Mouse (Mus musculus) kidney, postnatal 10 days (tissue): ENCODE results near the gene Prkg1.

Experiments
- DNase-seq: peaks from one replicate; pipeline ENCODE4 v3.0.0; 2021; ENCODE audit warnings: mixed read lengths

Prkg1 gene

GRCm38 (mm10) chr19:30827820-30828219, 937.0 kb downstream of the Prkg1 start:
- no peak for DNase-seq

GRCm38 (mm10) chr19:30826106-30826505, 938.7 kb downstream of the Prkg1 start:
- peak; percentile 24 for DNase-seq

DNA sequence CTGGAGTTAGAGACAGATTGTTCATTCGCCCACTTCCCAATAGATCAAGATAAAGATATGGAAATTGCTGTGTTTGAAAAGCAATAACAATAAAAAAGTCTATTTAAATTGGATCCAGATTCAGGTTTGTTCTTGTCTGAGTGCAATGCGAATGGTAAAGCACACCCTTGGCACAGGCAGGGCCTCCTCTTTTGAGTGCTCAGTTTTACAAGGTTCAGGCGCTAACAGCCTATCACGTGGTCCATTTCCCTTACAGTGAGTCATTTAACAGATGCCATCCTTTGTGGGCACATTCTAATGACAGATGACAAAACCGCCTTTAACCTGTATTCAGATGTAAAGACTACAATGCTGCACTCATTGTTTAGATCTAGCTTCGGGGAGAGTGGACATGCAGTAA, 949.2 kb downstream of the Prkg1 start:
- no peak for DNase-seq

DNA sequence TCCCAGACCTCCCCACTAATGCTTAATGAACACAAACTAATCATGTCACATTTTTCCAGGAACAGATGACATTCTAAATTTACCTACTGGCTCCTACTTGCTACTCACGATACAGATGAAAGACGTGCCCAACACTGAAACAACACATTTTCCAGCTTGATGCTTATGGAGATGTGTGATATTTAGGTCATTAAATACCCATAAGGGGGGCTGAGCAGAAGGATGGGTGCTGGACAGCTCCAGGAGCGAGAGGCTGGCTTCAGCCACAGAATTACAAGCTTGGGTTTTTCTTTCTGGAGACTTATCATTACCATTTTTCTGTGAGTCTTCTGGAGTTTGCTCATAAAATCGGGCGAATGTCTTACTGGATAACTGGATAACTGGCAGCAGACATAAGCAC, 958.6 kb downstream of the Prkg1 start:
- no peak for DNase-seq

- no peak for DNase-seq
Observed at GRCm38 (mm10) chr19:30780803-30781202, 984.0 kb downstream of the Prkg1 start.

- DNase-seq: no peak
Observed at GRCm38 (mm10) chr19:30768316-30768715, 996.5 kb downstream of the Prkg1 start.

GRCm38 (mm10) chr19:30744426-30744825, 1020.4 kb downstream of the Prkg1 start:
- no peak for DNase-seq

- no peak for DNase-seq
Observed at GRCm38 (mm10) chr19:30699130-30699529, 1065.7 kb downstream of the Prkg1 start.

GRCm38 (mm10) chr19:30691258-30691657, 1073.6 kb downstream of the Prkg1 start:
- DNase-seq: no peak

GRCm38 (mm10) chr19:30690691-30691090, 1074.1 kb downstream of the Prkg1 start:
- no peak for DNase-seq

GRCm38 (mm10) chr19:30687942-30688341, 1076.9 kb downstream of the Prkg1 start:
- no peak for DNase-seq

- DNase-seq: no peak
Observed at GRCm38 (mm10) chr19:30676308-30676707, 1088.5 kb downstream of the Prkg1 start.

- peak; percentile 79 for DNase-seq
Observed at GRCm38 (mm10) chr19:30664269-30664668, 1100.6 kb downstream of the Prkg1 start.

DNA sequence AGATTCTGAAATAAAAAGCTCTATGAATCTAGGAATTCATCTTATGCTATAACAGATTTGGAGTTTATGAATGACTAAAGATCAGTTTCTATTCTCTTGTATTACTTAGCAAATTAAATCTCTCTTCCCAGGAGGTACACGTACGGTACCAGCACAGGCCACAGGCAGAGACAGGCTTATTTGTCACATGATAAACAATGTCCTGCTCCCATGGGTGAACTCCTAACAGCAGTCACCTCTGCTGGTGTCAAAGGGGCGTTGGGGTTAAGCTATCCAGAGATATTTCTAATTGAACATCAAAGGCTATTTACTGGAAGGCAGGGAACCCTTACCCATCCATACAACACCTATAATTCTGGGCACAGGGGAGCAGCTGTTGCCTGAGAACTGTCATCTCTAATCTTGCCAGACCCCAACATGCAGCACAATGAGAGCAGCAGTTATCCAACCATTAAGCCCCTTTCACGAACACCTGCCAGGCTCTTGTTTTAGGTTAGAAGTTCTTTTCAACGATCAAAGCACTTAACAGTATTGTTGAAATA, 1122.1 kb downstream of the Prkg1 start:
- no peak for DNase-seq

- no peak for DNase-seq
Observed at GRCm38 (mm10) chr19:30637471-30637870, 1127.4 kb downstream of the Prkg1 start.

- no peak for DNase-seq
Observed at GRCm38 (mm10) chr19:30631051-30631450, 1133.8 kb downstream of the Prkg1 start.

GRCm38 (mm10) chr19:30626036-30626435, 1138.8 kb downstream of the Prkg1 start:
- DNase-seq: peak; percentile 39

DNA sequence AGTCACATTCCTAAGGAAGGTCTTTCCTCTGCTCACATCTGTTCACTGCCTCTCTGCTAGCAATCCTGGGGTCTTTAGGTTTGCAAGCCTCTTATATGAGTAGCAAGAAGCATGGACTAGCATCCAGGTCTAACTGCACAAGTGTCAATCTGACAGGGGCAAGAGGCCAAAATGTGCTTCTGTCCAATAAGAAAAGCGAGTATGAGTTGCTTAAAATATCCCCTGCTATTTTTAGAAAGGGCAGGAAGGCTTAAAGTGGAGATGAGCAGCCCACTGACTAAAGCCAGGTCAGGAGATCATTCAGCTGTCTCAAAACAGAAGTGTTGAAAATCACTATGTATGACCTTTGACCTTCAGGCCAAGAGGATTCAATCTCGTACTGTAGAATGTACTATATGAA, 1139.4 kb downstream of the Prkg1 start:
- DNase-seq: no peak

- no peak for DNase-seq
Observed at GRCm38 (mm10) chr19:30623620-30624019, 1141.2 kb downstream of the Prkg1 start.

DNA sequence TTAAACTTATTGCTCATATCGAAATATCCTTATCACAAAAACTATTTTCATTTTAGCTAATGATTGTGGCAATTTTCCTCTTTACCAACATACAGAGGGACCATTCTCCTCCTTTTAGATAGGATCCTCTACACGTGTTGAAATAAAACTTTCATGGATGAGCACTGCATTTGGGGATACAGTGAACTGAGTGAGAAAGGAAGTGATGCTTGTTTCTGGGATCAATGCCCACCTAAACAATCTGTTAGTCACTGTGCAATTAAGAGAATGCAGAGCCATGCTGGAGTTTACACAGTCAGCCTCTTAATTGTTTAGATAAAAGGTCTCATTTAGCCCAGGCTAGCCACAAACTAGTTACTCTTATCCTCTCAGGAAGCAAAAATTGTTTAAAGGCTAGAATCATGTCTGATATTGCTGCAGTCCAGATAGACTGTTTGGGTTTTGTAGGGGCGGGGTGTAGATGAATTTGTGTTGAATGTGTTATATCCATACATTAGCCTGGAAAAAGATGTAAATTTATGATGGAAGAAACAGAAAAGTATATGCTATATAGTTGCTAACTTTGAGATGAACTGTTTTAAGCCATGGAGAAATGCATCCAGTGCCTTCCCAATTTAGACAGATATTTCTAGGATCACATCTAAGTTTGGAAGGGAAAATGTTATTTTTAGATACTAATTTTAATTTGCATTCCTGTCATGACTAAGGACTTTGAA, 1151.5 kb downstream of the Prkg1 start:
- no peak for DNase-seq

GRCm38 (mm10) chr19:30586366-30586765, 1178.5 kb downstream of the Prkg1 start:
- no peak for DNase-seq

GRCm38 (mm10) chr19:30564516-30564915, 1200.3 kb downstream of the Prkg1 start:
- DNase-seq: no peak

DNA sequence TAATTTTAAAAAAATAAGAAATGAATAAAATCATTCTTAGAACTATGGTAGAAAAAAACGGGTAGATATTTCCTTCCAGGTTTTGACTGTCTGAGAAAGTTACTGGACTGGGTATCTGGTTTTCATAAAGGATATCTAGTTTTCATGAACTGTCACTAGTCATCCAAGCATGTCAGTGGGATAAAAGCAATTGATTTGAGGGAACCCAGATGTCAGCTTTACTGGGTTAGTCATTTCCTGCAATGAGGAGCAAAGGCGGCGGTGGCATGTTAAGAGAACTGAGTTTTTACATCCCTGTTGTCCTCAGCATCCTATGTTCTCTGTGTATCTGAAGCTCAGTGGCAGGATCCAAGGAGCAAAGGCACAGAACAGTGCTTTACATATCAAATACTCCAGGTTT, 1201.0 kb downstream of the Prkg1 start:
- DNase-seq: no peak

DNA sequence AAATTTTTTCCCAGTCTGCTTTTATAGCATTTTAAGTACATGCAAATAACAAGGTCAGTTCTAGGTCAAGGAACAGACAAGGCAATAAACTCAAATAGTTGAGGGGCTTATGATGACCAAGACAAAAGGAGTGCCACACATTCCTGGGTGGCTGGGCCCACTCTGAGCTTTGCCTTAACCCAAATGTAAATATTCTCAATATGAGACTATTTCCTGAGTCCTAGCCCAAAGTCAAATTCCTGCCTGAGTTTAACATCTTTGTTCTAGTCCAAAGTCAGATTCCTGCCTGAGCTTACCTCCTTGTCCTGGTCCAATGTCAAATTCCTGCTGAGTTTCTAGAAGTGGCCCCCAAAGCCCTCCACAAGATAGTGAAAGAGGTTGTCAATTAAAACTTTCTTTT, 1206.8 kb downstream of the Prkg1 start:
- DNase-seq: no peak

DNA sequence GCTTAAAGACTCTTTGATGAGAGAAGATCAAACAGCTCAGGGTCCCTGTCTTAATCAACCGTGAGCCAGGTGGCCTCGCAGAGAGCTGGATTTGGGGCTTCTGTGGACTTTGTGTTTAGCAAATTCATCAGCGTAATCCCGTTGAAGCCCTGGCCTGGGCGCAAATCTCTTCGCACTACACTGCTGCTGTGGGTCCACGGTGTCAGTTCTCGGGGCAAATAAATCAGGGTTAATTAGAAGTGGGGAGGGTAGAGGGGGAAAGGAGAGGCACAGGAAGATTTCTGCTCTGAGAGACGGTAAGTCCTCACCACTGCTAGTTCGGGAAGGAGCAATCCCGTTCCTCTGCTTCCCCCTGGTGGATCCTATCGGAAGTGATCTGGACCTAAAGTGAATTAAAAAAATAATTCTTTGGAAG, 1210.4 kb downstream of the Prkg1 start:
- DNase-seq: peak; percentile 88
